Mouse (Mus musculus): ENCODE data around the gene Wdr20. TPM values are rescaled to one million over a fixed set of nuclear protein-coding genes. Genes with fewer than 3 reads are reported as not detected.

Gene Wdr20
- total and polyA plus RNA-seq, 3 experiments, result 18.8 to 25.8 TPM; not detected in 1

DNA sequence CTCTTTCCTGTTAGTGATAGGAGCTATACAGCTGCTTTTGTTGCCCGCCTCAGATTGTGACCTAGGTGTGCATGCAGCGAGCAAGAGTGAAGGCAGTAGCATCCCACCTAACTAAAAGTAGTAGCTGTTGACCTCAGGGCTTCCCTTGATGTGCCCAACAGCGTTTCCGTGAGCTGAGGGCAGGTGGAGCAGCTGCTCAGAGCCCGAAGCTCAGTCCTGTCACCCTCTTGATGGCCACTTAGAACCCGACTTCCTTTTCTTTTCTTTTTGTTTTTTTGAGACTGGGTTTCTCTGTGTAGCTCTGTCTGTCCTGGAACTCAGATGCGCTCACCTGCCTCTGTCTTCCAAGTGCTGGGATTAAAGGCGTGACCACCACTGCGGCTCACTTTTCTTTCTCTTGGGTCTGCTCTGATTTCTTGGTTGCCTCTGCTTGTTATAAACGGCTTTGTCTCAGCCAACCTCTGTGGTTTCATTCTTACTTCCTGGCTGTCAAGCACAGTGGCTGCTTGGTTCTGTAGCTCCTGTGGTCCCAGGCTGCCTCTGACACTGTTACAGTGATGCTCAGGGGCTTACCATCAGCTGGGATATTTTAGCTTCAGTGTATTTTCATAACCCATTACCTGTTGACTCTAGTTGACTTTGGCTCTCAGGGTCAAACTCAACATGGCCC, 13.2 kb downstream of the Wdr20 start:
- H3K9me3 ChIP-seq (replicated peaks; ENCODE audit: insufficient read depth, low read length), result no peaks in the 10 kb centered on the region
- no peak overlapping the region for H3K27ac ChIP-seq (ENCODE audit: control insufficient read depth, low read depth, low read length)
- no peaks in the 10 kb centered on the region for H3K36me3 ChIP-seq (ENCODE audit: control insufficient read depth in 1 of 2, insufficient read depth in 2 of 2, low read length in 2 of 2)
- DNase-seq (ENCODE audit: low read depth, low spot score), result no peak
- no peak overlapping the region for H3K9ac ChIP-seq (ENCODE audit: control insufficient read depth, low read depth, low read length, poor library complexity, severe bottlenecking)
- TF ChIP-seq UBTF (IDR thresholded peaks at IDR 0.05; ENCODE audit: borderline replicate concordance, insufficient read depth, low read depth, low read length), result no peak
- no peak overlapping the region for H3K4me3 ChIP-seq (ENCODE audit: control insufficient read depth in 1 of 2, insufficient read depth in 1 of 2, low read depth in 2 of 2, low read length in 2 of 2)
- no peaks in the 10 kb centered on the region for H3K27me3 ChIP-seq (ENCODE audit: control insufficient read depth in 1 of 2, insufficient read depth in 2 of 2, low read length in 2 of 2)
- peaks cover 48% of the 10 kb centered on the region for H3K79me2 ChIP-seq (ENCODE audit: control insufficient read depth, insufficient read depth, low read length, poor library complexity)
- no peaks in the 10 kb centered on the region for H3K4me1 ChIP-seq (ENCODE audit: control insufficient read depth in 1 of 2, insufficient read depth in 2 of 2, low read length in 2 of 2)

DNA sequence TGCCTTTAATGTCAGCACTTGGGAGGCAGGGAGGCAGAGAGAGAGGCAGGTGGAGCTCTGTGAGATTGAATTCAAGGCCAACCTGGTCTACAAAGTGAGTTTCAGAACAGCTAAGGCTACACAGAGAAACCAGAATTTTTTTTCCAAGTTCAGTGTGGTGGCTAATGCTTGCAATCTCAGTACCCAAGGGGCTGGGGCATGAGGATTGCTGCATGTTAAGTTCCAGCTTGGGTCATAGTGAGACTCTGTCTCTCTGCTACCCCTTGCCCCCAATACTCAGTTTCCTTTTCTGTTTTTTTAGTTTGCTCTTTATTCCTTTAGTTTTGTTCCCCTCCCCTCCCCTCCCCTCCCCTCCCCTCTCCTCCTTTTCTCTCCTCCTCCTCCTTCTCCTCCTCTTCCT, 15.0 kb downstream of the Wdr20 start:
- TF ChIP-seq MEF2A (IDR thresholded peaks at IDR 0.05; ENCODE audit: extremely low read depth, insufficient replicate concordance, low read depth, low read length, poor library complexity, severe bottlenecking) (no peak), TAL1 (IDR thresholded peaks at IDR 0.05; ENCODE audit: low read length) (no peak), ELF1 (IDR thresholded peaks at IDR 0.05; ENCODE audit: low read depth, low read length) (no peak), MXI1 (IDR thresholded peaks at IDR 0.05; ENCODE audit: low read depth, low read length) (no peak), EP300 (IDR thresholded peaks at IDR 0.05; ENCODE audit: low read depth in 1 of 2, low read length in 2 of 2) (no peak), CHD1 (IDR thresholded peaks at IDR 0.05; ENCODE audit: low read depth, low read length) (no peak), RAD21 (IDR thresholded peaks at IDR 0.05; ENCODE audit: low read depth, low read length) (no peak), GABPA (IDR thresholded peaks at IDR 0.05; ENCODE audit: low read depth, low read length) (no peak), POLR2A (IDR thresholded peaks at IDR 0.05; ENCODE audit: control insufficient read depth in 1 of 2, insufficient read depth in 1 of 2, low read depth in 1 of 2, low read length in 2 of 2, poor library complexity in 1 of 2) (no peak), MAZ (IDR thresholded peaks at IDR 0.05; ENCODE audit: low read depth, low read length) (no peak)
- Histone ChIP-seq H3K36me3 (ENCODE audit: control insufficient read depth in 1 of 2, insufficient read depth in 2 of 2, low read length in 2 of 2) (peaks cover 0 to 2% of the 10 kb centered on the region in 2 experiments; a peak in 1 of 4 replicates), H3K9ac (ENCODE audit: control insufficient read depth, low read depth, low read length, poor library complexity, severe bottlenecking) (no peak overlapping the region), H3K9me3 (replicated peaks; ENCODE audit: insufficient read depth, low read length) (no peaks in the 10 kb centered on the region), H3K27me3 (ENCODE audit: control insufficient read depth in 1 of 2, insufficient read depth in 2 of 2, low read length in 2 of 2) (no peaks in the 10 kb centered on the region), H3K27ac (ENCODE audit: control insufficient read depth, low read depth, low read length) (no peak overlapping the region), H3K4me1 (ENCODE audit: control insufficient read depth in 1 of 2, insufficient read depth in 2 of 2, low read length in 2 of 2) (no peaks in the 10 kb centered on the region), H3K4me3 (ENCODE audit: control insufficient read depth in 1 of 2, insufficient read depth in 1 of 2, low read depth in 2 of 2, low read length in 2 of 2) (no peak overlapping the region), H3K79me2 (ENCODE audit: control insufficient read depth, insufficient read depth, low read length, poor library complexity) (peaks cover 43% of the 10 kb centered on the region)
- DNase-seq (ENCODE audit: low read depth, low spot score), result no peak

- Histone ChIP-seq H3K27ac (ENCODE audit: control insufficient read depth, low read depth, low read length) (no peak overlapping the region), H3K79me2 (ENCODE audit: control insufficient read depth, insufficient read depth, low read length, poor library complexity) (peaks cover 39% of the 10 kb centered on the region), H3K36me3 (ENCODE audit: control insufficient read depth in 1 of 2, insufficient read depth in 2 of 2, low read length in 2 of 2) (peaks cover 0 to 2% of the 10 kb centered on the region in 2 experiments; a peak in 2 of 4 replicates), H3K4me1 (ENCODE audit: control insufficient read depth in 1 of 2, insufficient read depth in 2 of 2, low read length in 2 of 2) (no peaks in the 10 kb centered on the region), H3K27me3 (ENCODE audit: control insufficient read depth in 1 of 2, insufficient read depth in 2 of 2, low read length in 2 of 2) (no peaks in the 10 kb centered on the region), H3K4me3 (ENCODE audit: control insufficient read depth in 1 of 2, insufficient read depth in 1 of 2, low read depth in 2 of 2, low read length in 2 of 2) (no peak overlapping the region), H3K9ac (ENCODE audit: control insufficient read depth, low read depth, low read length, poor library complexity, severe bottlenecking) (no peak overlapping the region), H3K9me3 (replicated peaks; ENCODE audit: insufficient read depth, low read length) (no peaks in the 10 kb centered on the region)
- no peak for DNase-seq (ENCODE audit: low read depth, low spot score)
- TF ChIP-seq SMC3 (IDR thresholded peaks at IDR 0.05; ENCODE audit: low read depth, low read length) (no peak), MAFK (IDR thresholded peaks at IDR 0.05; ENCODE audit: borderline replicate concordance, low read depth, low read length) (no peak)
These were observed 16.2 kb downstream of the Wdr20 start for GRCm38 (mm10) chr12:110753976-110754375.

Data from MEL (cell line).